Mouse (Mus musculus) liver, postnatal 0 days (tissue): ENCODE data around the gene Gm10309.

ENCODE experiments used
- CTCF ChIP-seq: sonication (generic); IDR thresholded peaks from 2 replicates; pipeline ENCODE4 v1.5.1; 2016; ENCODE audit warnings: antibody characterized with exemption, low read depth
- EP300 ChIP-seq: IDR thresholded peaks from 2 replicates; pipeline ENCODE4 v1.6.1; 2016; ENCODE audit warnings: antibody characterized with exemption, low read depth, mild to moderate bottlenecking

DNA sequence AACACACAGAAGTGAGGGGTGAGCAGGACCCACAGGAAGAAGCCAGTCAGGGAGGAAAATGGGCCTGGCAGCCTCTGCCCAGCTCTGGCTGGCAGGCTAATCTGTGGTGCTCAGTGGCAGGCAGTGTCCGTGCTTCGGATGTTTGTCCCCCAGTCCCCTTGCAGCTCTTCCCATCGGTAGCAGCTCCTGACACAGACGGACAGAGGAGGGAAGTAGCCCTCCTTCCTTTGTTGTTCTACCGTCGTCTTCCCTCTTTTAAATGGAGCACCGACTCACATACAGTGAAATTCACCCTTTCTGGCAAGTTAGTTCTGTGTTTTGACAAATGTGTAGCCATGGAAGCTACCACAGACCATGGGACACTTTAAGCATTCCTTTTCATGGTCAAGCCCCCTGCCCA, 38.2 kb downstream of the Gm10309 start:
- TF ChIP-seq CTCF (no peak), EP300 (no peak)
